Mouse (Mus musculus) kidney, postnatal 10 days (tissue): ENCODE data around the gene Actl7a.

ENCODE experiments used
- DNase-seq: peaks from one replicate; pipeline ENCODE4 v3.0.0; 2021; ENCODE audit warnings: mixed read lengths

The Actl7a gene

DNA sequence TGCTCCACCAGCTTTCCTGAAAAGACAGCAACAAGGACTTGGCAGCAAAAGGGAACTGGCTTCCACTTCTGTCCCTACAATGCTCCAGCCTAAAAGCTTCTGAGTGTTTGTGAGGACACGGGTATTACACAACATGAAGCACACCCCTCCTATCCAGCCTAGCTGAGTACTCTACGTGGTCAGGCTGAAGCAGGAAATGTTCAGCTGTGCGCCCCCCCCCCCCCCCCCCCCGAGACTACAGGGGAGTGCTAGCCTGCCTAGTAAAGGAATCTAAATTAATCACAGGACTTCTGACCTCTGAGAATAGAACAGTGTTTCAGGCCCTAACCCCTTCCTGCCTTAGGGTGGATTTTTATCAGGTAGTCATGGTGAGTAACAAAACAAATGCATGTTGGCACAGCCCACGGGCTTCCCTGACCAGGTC lies 24.7 kb downstream of the Actl7a start:
- DNase-seq, result no peak

DNA sequence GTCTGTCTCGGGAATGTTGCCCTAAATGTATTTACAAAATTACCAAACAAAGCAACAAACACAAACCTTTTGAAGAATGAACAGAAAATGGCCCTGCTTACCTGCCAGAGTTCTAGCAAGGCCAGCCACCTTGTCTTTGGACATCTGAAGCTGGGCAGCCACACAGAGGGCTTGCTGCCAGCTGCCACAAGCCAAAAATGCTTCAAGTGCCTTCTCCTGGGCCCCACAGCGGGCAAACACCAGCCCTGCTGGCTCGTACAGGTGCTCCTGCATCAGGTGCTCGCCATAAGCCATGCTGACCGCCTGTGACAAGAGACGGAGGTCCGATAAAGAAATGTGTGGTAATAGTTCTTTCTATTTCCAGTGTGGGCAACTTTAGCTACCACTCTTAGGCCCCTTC lies 25.7 kb downstream of the Actl7a start:
- DNase-seq, result no peak

- no peak for DNase-seq
Measured at GRCm38 (mm10) chr4:56771065-56771464, 27.9 kb downstream of the Actl7a start.

- DNase-seq, result peak; percentile 13
Measured at GRCm38 (mm10) chr4:56791373-56791772, 48.2 kb downstream of the Actl7a start.
